Mouse (Mus musculus) liver, embryonic 11.5 days (tissue): ENCODE measurements around the gene Atp2a2. TPM values are rescaled to one million over a fixed set of nuclear protein-coding genes. Genes with fewer than 3 reads are reported as not detected.

ENCODE experiments used
- ATAC-seq: fragments of 200-750 bp; cut with Nextera tagmentation; replicated peaks from 2 replicates; pipeline ENCODE4 v1.8.0; 2017; ENCODE audit warnings: moderate number of reproducible peaks, mild to moderate bottlenecking, moderate TSS enrichment, moderate library complexity; ENCODE audit not compliant: low FRiP score
- DNase-seq: peaks from one replicate; pipeline ENCODE4 v3.0.0-alpha.2; 2017; ENCODE audit warnings: low spot score
- H3K27ac ChIP-seq: fragments of 300-500 bp; sonication (generic); 2 replicates; pipeline ENCODE4 v1.5.1; 2014; ENCODE audit warnings: mild to moderate bottlenecking, low read depth, low read length, control low read depth
- H3K27me3 ChIP-seq: fragments of 300-500 bp; sonication (generic); replicated peaks from 2 replicates; pipeline ENCODE4 v1.6.1; 2014; ENCODE audit warnings: low read length, mixed read lengths; ENCODE audit not compliant: control insufficient read depth, insufficient read depth
- H3K36me3 ChIP-seq: fragments of 300-500 bp; sonication (generic); 2 replicates; pipeline ENCODE4 v1.6.1; 2014; ENCODE audit warnings: mild to moderate bottlenecking, low read length, moderate library complexity, mixed read lengths; ENCODE audit not compliant: control insufficient read depth, insufficient read depth
- H3K4me1 ChIP-seq: fragments of 300-500 bp; sonication (generic); replicated peaks from 2 replicates; pipeline ENCODE4 v1.6.1; 2014; ENCODE audit warnings: low read length, mixed read lengths; ENCODE audit not compliant: control insufficient read depth, insufficient read depth
- H3K4me2 ChIP-seq: fragments of 300-500 bp; sonication (generic); 2 replicates; pipeline ENCODE4 v1.6.1; 2014; ENCODE audit warnings: mild to moderate bottlenecking, control low read depth, moderate library complexity
- H3K4me3 ChIP-seq: fragments of 300-500 bp; sonication (generic); 2 replicates; pipeline ENCODE4 v1.5.1; 2014; ENCODE audit warnings: low read depth, low read length, control low read depth
- H3K9ac ChIP-seq: fragments of 300-500 bp; sonication (generic); 2 replicates; pipeline ENCODE4 v1.6.1; 2014; ENCODE audit warnings: low read depth, low read length, control low read depth
- H3K9me3 ChIP-seq: fragments of 300-500 bp; sonication (generic); 2 replicates; pipeline ENCODE4 v1.6.1; 2016; ENCODE audit warnings: low read length, inconsistent platforms, mixed read lengths; ENCODE audit not compliant: control insufficient read depth
- WGBS: fragments of 180-500 bp; shearing (Covaris S2); extraction: QIAGEN DNeasy Blood & Tissue Kit; methylation state at CpG from one replicate; pipeline ENCODE4 v1.1.7; 2014; 5-methylcytosine and 5-hydroxymethylcytosine counted together
- polyA plus RNA-seq: library from polyadenylated mRNA; unstranded; fragments of >200 nt; fragmentation: Nextera tagmentation; extraction: Ambion mirVana; gene quantifications from 2 replicates; pipeline ENCODE4 v1.2.1, GENCODE M21; 2014

The Atp2a2 gene
- 45.2 and 46.8 TPM in 2 replicates for polyA plus RNA-seq

DNA sequence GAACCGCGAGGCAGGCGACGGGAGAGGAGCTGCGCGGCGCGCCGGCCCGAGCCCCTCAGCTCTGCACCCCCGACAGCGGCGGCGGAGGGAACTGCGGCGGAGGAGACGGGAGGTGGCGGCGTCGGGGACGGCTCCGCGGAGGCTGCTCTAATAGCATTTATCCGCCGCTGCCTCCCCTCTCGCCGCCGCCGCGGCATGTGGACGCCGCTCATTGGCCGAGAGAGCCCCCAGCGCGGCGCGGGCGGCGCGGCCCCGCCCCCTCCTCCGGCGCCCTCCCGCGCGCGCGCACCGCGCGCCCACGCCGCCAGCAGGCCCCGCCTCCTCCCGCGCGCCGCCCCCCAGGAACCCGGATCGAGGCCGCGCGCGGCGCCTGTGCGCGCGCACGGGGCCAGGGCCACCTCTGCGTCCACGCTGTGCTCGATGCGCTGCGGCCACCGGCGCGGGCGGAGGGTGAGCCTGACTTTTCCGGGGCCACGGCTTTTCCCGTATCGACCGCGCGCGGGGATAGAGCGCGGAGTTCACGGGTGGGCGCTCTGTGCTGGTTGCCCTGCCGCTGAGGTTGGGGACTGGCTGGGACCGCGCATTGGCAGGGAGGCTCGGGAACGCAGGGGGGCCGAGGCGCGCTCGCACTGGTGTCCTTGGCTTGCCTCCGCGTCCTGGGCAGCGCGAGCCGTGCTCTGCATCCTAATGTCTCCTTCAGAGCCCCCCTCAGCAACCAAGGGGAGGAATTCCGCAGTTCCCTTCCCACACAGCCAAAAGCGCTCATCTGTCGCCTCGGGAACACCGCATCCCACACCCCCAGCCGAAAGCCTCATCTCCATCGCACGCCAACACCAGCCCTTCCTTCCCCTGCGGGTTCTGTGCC is at the start of gene Atp2a2:
Gene Atp2a2, minus strand, starts transcription at position 149 of the 865 bp plus-strand sequence.
- Histone ChIP-seq H3K36me3 (peaks cover 9% of the 10 kb centered on the region; the same call in 1 of the 2 replicates), H3K4me2 (peak within 1 kb of the TSS; percentile 96), H3K27ac (peak within 1 kb of the TSS; percentile 99), H3K4me3 (peak within 1 kb of the TSS; percentile 81), H3K4me1 (peaks cover 23% of the 10 kb centered on the region), H3K27me3 (no peaks in the 10 kb centered on the region), H3K9me3 (no peaks in the 10 kb centered on the region; the same call in 1 of the 2 replicates), H3K9ac (peak within 1 kb of the TSS; percentile 99)
- DNase-seq (peak; percentile 92), ATAC-seq (peak; percentile 91)
- under 1% methylated on average over 83 of the region's 113 CpGs for WGBS

- H3K36me3 ChIP-seq = no peaks in the 10 kb centered on the region
- H3K4me3 ChIP-seq = no peak overlapping the region
- ATAC-seq = no peak
- 62% methylated on average over 8 of the region's 8 CpGs for WGBS
- no peaks in the 10 kb centered on the region for H3K9me3 ChIP-seq
- H3K4me2 ChIP-seq = no peak overlapping the region
- no peak overlapping the region for H3K27ac ChIP-seq
- peaks cover 4% of the 10 kb centered on the region; the same call in 1 of the 2 replicates for H3K4me1 ChIP-seq
- no peak overlapping the region for H3K9ac ChIP-seq
- H3K27me3 ChIP-seq = no peaks in the 10 kb centered on the region
- DNase-seq = no peak
These were observed 48.4 kb upstream of the Atp2a2 start for GRCm38 (mm10) chr5:122550460-122550859.

DNA sequence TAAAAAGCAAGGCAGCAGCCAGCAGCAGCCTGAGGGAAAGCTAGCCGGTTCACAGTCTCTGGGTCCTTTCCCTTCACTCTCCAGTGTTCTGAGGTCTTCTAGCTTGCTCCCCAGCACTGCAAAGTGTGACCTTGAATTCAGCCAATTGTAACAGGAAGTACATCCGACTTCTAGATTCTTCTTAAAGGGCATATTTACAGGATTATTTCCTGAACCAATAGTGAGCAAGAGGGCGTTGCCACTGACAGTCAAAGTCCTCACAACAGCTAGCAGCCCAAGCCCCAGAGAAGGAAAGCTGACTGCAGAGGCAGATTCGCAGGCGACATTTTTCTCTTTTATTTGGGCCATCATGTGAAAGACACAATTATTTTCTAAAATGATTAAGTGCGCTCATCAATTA is 46.6 kb upstream of the Atp2a2 start:
- no peak overlapping the region for H3K9ac ChIP-seq
- WGBS = 69% methylated on average over 6 of the region's 6 CpGs

GRCm38 (mm10) chr5:122547810-122548209 is 45.8 kb upstream of the Atp2a2 start:
- Histone ChIP-seq H3K9me3 (no peaks in the 10 kb centered on the region), H3K4me1 (peaks cover 4% of the 10 kb centered on the region; the same call in 1 of the 2 replicates), H3K9ac (no peak overlapping the region), H3K4me2 (no peak overlapping the region), H3K27ac (no peak overlapping the region), H3K27me3 (no peaks in the 10 kb centered on the region), H3K4me3 (no peak overlapping the region), H3K36me3 (no peaks in the 10 kb centered on the region)
- ATAC-seq = no peak
- WGBS = 69% methylated on average over 6 of the region's 6 CpGs
- DNase-seq = no peak

More for the DNA sequence above, 46.6 kb upstream of the Atp2a2 start:
- no peaks in the 10 kb centered on the region for H3K36me3 ChIP-seq
- no peak overlapping the region for H3K4me3 ChIP-seq
- H3K4me2 ChIP-seq = no peak overlapping the region
- peaks cover 4% of the 10 kb centered on the region; the same call in 1 of the 2 replicates for H3K4me1 ChIP-seq
- H3K9me3 ChIP-seq = no peaks in the 10 kb centered on the region
- DNase-seq (no peak), ATAC-seq (no peak)
- H3K27ac ChIP-seq = peak overlapping the region; percentile 48; the same call in 1 of the 2 replicates
- no peaks in the 10 kb centered on the region for H3K27me3 ChIP-seq

DNA sequence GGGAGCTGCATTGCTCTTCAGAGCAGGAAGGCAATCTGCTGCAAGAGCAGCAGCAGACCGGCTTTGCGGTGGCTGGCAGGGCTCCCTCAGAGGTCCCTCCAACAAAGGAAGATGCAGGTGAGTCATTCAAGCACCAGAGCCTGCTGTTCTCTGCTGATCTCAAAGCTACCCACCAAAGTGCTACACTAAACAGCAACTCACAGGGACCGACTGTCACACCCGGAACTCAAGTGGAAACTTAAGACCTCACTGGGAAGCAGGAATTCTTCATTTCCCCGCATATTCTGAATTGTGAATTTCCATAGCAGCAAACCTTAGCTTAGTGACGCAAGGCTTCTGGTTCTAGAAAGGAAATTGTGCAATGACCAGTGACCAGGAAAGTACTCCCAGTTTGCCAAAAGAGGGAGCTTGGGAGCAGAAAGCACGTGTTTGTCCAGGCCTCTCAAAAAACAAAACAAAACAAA is 45.3 kb upstream of the Atp2a2 start:
- no peak overlapping the region for H3K9ac ChIP-seq
- DNase-seq (no peak), ATAC-seq (no peak)
- H3K27ac ChIP-seq = no peak overlapping the region
- no peaks in the 10 kb centered on the region for H3K36me3 ChIP-seq
- no peaks in the 10 kb centered on the region for H3K9me3 ChIP-seq
- H3K4me1 ChIP-seq = peaks cover 4% of the 10 kb centered on the region; the same call in 1 of the 2 replicates
- H3K27me3 ChIP-seq = no peaks in the 10 kb centered on the region
- no peak overlapping the region for H3K4me2 ChIP-seq
- 49% methylated on average over 7 of the region's 7 CpGs for WGBS
- no peak overlapping the region for H3K4me3 ChIP-seq

- ATAC-seq = no peak
- Histone ChIP-seq H3K27me3 (no peaks in the 10 kb centered on the region), H3K9me3 (no peaks in the 10 kb centered on the region), H3K27ac (no peak overlapping the region), H3K9ac (no peak overlapping the region), H3K36me3 (no peaks in the 10 kb centered on the region), H3K4me2 (no peak overlapping the region), H3K4me1 (peaks cover 4% of the 10 kb centered on the region; the same call in 1 of the 2 replicates), H3K4me3 (no peak overlapping the region)
- WGBS = 79% methylated on average over 6 of the region's 6 CpGs
- no peak for DNase-seq
These were observed 41.4 kb upstream of the Atp2a2 start for GRCm38 (mm10) chr5:122543392-122543791.

DNA sequence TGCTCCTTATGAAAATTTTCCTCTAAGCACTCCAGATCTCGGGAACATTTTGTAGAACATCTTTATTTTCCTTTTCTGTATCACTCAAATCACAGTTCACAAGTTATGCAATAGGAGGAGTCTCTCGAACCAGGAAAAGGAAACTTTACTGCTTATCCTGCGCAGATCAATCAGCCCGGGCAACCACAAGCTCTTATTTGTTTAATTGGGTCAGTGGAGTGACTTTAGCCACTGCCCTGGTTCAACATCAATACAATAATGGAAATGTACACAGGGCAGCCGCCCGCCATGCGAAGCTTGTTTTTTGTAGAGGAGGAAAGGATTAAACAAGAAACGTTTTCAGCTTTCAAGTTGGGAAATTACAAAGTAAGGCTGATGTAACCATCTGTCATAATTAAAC is 39.8 kb upstream of the Atp2a2 start:
- H3K4me2 ChIP-seq = no peak overlapping the region
- H3K9me3 ChIP-seq = no peaks in the 10 kb centered on the region
- DNase-seq (no peak), ATAC-seq (no peak)
- H3K36me3 ChIP-seq = no peaks in the 10 kb centered on the region
- WGBS = 74% methylated on average over 8 of the region's 8 CpGs
- no peaks in the 10 kb centered on the region for H3K27me3 ChIP-seq
- no peak overlapping the region for H3K27ac ChIP-seq
- H3K4me1 ChIP-seq = no peaks in the 10 kb centered on the region
- no peak overlapping the region for H3K9ac ChIP-seq
- no peak overlapping the region for H3K4me3 ChIP-seq

- H3K9me3 ChIP-seq = no peaks in the 10 kb centered on the region
- no peak for ATAC-seq
- no peak overlapping the region for H3K27ac ChIP-seq
- H3K36me3 ChIP-seq = no peaks in the 10 kb centered on the region
- 78% methylated on average over 11 of the region's 11 CpGs for WGBS
- no peaks in the 10 kb centered on the region for H3K27me3 ChIP-seq
- H3K4me3 ChIP-seq = no peak overlapping the region
- no peaks in the 10 kb centered on the region for H3K4me1 ChIP-seq
- DNase-seq = no peak
- no peak overlapping the region for H3K9ac ChIP-seq
- no peak overlapping the region for H3K4me2 ChIP-seq
These were observed 36.1 kb upstream of the Atp2a2 start for GRCm38 (mm10) chr5:122538077-122538476.
